Mouse (Mus musculus): ENCODE data around the gene Tstd1. TPM values are rescaled to one million over a fixed set of nuclear protein-coding genes. Genes with fewer than 3 reads are reported as not detected.

Tstd1 gene
- total and polyA plus RNA-seq, 3 experiments, result 1.3 to 3.1 (median 1.8) TPM

DNA sequence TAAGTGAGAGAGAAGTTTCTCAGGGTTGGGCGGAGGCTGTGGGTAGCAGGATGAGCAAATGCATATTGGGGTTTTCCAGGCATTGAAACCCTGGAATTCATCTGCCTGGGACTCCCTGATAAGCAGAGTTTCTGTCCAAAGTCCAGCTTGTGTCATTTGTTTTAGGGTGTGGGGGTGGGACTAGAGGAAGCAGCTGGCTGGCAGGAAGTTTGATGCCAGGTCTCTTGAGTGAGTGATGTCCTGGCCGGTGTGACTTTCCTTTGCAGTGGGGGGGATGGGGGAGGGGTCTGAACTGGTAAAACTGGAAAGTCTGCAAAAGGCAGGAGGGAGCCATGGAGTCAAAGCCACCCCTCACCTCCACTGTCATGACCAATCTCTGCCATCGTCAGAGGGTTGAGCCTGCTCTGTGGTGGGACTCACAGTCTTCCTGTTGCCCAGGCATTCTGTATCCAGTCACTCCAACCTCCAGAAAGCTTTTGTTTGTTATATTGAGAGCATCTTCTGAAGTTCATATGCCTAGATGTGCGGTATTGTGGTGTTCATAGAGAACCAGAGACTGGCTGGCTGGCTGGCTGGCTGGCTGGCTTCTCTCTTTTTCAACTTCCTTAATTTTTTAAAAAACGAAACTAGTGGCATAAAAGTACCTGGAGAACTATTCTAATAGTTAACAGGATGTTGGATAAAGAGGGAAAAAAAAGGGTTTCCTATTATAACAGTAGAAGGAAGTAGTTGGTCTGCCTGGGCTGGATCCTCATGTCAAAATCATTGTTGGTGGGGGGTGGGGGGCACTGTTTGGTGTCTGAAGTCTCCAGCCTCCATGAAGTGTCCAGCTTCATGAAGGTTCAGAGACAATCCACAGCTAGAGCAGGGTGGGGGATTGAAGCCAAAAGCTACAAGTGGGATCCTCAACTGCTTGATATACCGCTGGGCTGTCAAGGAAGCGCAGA lies 23.1 kb downstream of the Tstd1 start:
- peak overlapping the region; percentile 69 for H3K27ac ChIP-seq
- peaks cover 3% of the 10 kb centered on the region for H3K36me3 ChIP-seq (ENCODE audit: control insufficient read depth, insufficient read depth, low read length)
- H3K79me2 ChIP-seq (replicated peaks; ENCODE audit: control insufficient read depth, insufficient read depth, low read length), result peaks cover 5% of the 10 kb centered on the region
- H3K4me3 ChIP-seq, result peak overlapping the region; percentile 17
- DNase-seq, result no peak
- peaks cover 20% of the 10 kb centered on the region for H3K4me1 ChIP-seq (ENCODE audit: control insufficient read depth, insufficient read depth, low read length)
- 33% methylated on average over 7 of the region's 7 CpGs for WGBS
- intact Hi-C loops (cut with DNase I), result loop anchor here (1.0 kb wide), 1 partner anchor 12 kb away; no protein-coding TSS in a partner anchor
- H3K9ac ChIP-seq (ENCODE audit: low read depth, low read length), result peak overlapping the region; percentile 17; the same call in 1 of the 2 replicates
- H3K27me3 ChIP-seq (ENCODE audit: control insufficient read depth, insufficient read depth, low read length), result no peaks in the 10 kb centered on the region
- TF ChIP-seq EP300 (IDR thresholded peaks at IDR 0.05; ENCODE audit: insufficient read depth, low read depth, low read length) (no peak), CTCF (IDR thresholded peaks at IDR 0.05) (no peak), POLR2A (IDR thresholded peaks at IDR 0.05; ENCODE audit: insufficient read depth, low read depth, low read length) (0 out of 2 replicates have a peak, but pooled peaks have one; percentile 5)

GRCm38 (mm10) chr1:171442413-171442760 lies 23.7 kb downstream of the Tstd1 start:
- DNase-seq, result no peak
- Histone ChIP-seq H3K27ac (peak overlapping the region; percentile 69), H3K79me2 (replicated peaks; ENCODE audit: control insufficient read depth, insufficient read depth, low read length) (peaks cover 5% of the 10 kb centered on the region), H3K27me3 (ENCODE audit: control insufficient read depth, insufficient read depth, low read length) (no peaks in the 10 kb centered on the region), H3K36me3 (ENCODE audit: control insufficient read depth, insufficient read depth, low read length) (peaks cover 3% of the 10 kb centered on the region), H3K4me3 (peak overlapping the region; percentile 17; the same call in 1 of the 2 replicates), H3K4me1 (ENCODE audit: control insufficient read depth, insufficient read depth, low read length) (peaks cover 18% of the 10 kb centered on the region), H3K9ac (ENCODE audit: low read depth, low read length) (peak overlapping the region; percentile 17; the same call in 1 of the 2 replicates)
- intact Hi-C loops (cut with DNase I), result loop anchor here (1.0 kb wide), 1 partner anchor 11 kb away; no protein-coding TSS in a partner anchor
- TF ChIP-seq POLR2A (IDR thresholded peaks at IDR 0.05; ENCODE audit: insufficient read depth, low read depth, low read length) (no peak), EP300 (IDR thresholded peaks at IDR 0.05; ENCODE audit: insufficient read depth, low read depth, low read length) (0 out of 2 replicates have a peak, but pooled peaks have one; percentile 24), CTCF (IDR thresholded peaks at IDR 0.05) (no peak)
- 44% methylated on average over 8 of the region's 8 CpGs for WGBS

DNA sequence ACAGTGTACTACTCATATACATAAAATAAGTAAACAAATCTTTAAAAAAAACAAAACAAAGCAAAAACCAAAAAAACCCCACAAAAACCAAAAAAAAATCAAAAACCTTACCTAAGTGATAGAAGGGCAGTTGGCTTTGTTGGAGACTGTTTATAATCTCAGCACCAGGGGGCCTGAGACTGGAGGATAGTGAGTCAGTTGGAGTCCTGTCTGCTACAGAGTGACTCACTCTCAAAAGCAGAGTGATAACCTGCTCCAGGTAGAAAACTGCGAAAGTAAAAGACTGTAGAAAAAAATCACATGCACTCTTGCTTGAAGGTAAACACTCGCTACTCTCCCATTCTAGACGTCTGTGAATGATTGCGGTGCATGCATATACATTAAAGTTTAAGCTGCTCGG lies 26.4 kb downstream of the Tstd1 start:
- DNase-seq, result no peak
- H3K9ac ChIP-seq (ENCODE audit: low read depth, low read length), result no peak overlapping the region
- H3K27me3 ChIP-seq (ENCODE audit: control insufficient read depth, insufficient read depth, low read length), result no peaks in the 10 kb centered on the region
- peaks cover 3% of the 10 kb centered on the region; the same call in 1 of the 2 replicates for H3K36me3 ChIP-seq (ENCODE audit: control insufficient read depth, insufficient read depth, low read length)
- WGBS, result 92% methylated on average over 5 of the region's 5 CpGs
- no peak overlapping the region for H3K27ac ChIP-seq
- H3K4me1 ChIP-seq (ENCODE audit: control insufficient read depth, insufficient read depth, low read length), result peaks cover 21% of the 10 kb centered on the region
- H3K79me2 ChIP-seq (replicated peaks; ENCODE audit: control insufficient read depth, insufficient read depth, low read length), result peaks cover 7% of the 10 kb centered on the region
- no peak overlapping the region for H3K4me3 ChIP-seq
- TF ChIP-seq POLR2A (IDR thresholded peaks at IDR 0.05; ENCODE audit: insufficient read depth, low read depth, low read length), result no peak
- TF ChIP-seq CTCF (IDR thresholded peaks at IDR 0.05), result no peak
- TF ChIP-seq EP300 (IDR thresholded peaks at IDR 0.05; ENCODE audit: insufficient read depth, low read depth, low read length), result no peak
- intact Hi-C loops (cut with DNase I), result no loop called here

- Histone ChIP-seq H3K36me3 (ENCODE audit: control insufficient read depth, insufficient read depth, low read length) (peaks cover 4% of the 10 kb centered on the region; the same call in 1 of the 2 replicates), H3K27me3 (ENCODE audit: control insufficient read depth, insufficient read depth, low read length) (no peaks in the 10 kb centered on the region), H3K4me3 (peak overlapping the region; percentile 25; the same call in 1 of the 2 replicates), H3K79me2 (replicated peaks; ENCODE audit: control insufficient read depth, insufficient read depth, low read length) (peaks cover 7% of the 10 kb centered on the region), H3K27ac (peak overlapping the region; percentile 72), H3K4me1 (ENCODE audit: control insufficient read depth, insufficient read depth, low read length) (peaks cover 18% of the 10 kb centered on the region), H3K9ac (ENCODE audit: low read depth, low read length) (no peak overlapping the region)
- DNase-seq, result no peak
- WGBS, result 30% methylated on average over 7 of the region's 7 CpGs
- intact Hi-C loops (cut with DNase I), result no loop called here
- TF ChIP-seq CTCF (IDR thresholded peaks at IDR 0.05) (no peak), EP300 (IDR thresholded peaks at IDR 0.05; ENCODE audit: insufficient read depth, low read depth, low read length) (no peak), POLR2A (IDR thresholded peaks at IDR 0.05; ENCODE audit: insufficient read depth, low read depth, low read length) (no peak)
Measured at GRCm38 (mm10) chr1:171446854-171447253, 28.2 kb downstream of the Tstd1 start.

DNA sequence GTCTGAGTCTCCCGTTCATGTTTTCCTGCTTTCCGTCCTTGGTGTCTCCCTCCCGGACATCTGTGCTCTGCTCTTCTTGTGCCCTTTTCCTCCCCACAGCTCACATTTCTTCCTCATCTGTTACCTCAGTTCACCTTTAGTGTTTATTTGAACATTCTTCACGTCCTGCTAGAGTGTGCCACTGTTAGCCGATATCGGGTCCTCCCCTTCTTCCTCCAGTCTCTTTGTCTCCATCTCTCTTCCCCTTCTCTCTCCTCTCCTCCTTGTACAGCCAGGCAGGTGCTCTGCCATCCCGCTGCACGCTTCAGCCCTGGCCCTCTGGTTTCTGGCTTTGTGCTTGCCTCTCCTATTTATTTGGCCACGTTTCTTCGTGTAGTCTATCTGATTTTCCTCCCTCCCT lies 29.0 kb downstream of the Tstd1 start:
- intact Hi-C loops (cut with DNase I), result no loop called here
- peak overlapping the region; percentile 1 for H3K9ac ChIP-seq (ENCODE audit: low read depth, low read length)

More for the DNA sequence above, 29.0 kb downstream of the Tstd1 start:
- H3K36me3 ChIP-seq (ENCODE audit: control insufficient read depth, insufficient read depth, low read length), result peaks cover 6% of the 10 kb centered on the region; the same call in 1 of the 2 replicates
- peak overlapping the region; percentile 64 for H3K27ac ChIP-seq
- no peak for DNase-seq
- H3K79me2 ChIP-seq (replicated peaks; ENCODE audit: control insufficient read depth, insufficient read depth, low read length), result peaks cover 7% of the 10 kb centered on the region
- peaks cover 17% of the 10 kb centered on the region for H3K4me1 ChIP-seq (ENCODE audit: control insufficient read depth, insufficient read depth, low read length)
- H3K27me3 ChIP-seq (ENCODE audit: control insufficient read depth, insufficient read depth, low read length), result no peaks in the 10 kb centered on the region
- TF ChIP-seq CTCF (IDR thresholded peaks at IDR 0.05) (no peak), EP300 (IDR thresholded peaks at IDR 0.05; ENCODE audit: insufficient read depth, low read depth, low read length) (no peak), POLR2A (IDR thresholded peaks at IDR 0.05; ENCODE audit: insufficient read depth, low read depth, low read length) (no peak)
- 14% methylated on average over 10 of the region's 10 CpGs for WGBS
- H3K4me3 ChIP-seq, result peak overlapping the region; percentile 11
